Mouse (Mus musculus) kidney, adult 2 months (tissue): ENCODE measurements around the gene Zbtb11.
"Not testable (repeated sequence)": the region's sequence is repeated elsewhere in the genome, so short reads cannot be mapped to it uniquely, and the experiment has no call there.

Experiments
- CTCF ChIP-seq: fragments of 200-500 bp; conservative IDR thresholded peaks from 2 replicates; pipeline ENCODE4 v1.5.1; 2011; ENCODE audit warnings: low read depth, mild to moderate bottlenecking, control low read depth, low read length, moderate library complexity, mixed read lengths; ENCODE audit not compliant: insufficient read depth, insufficient read length
- POLR2A ChIP-seq: fragments of 200-500 bp; IDR thresholded peaks from one replicate; pipeline ENCODE4 v1.6.1; 2011; ENCODE audit warnings: low read depth, low read length, control low read depth

- TF ChIP-seq CTCF, POLR2A: not testable (repeated sequence)
Observed at GRCm38 (mm10) chr16:55963068-55963467, 10.6 kb upstream of the Zbtb11 start.
